Mouse (Mus musculus) liver, adult (tissue): ENCODE data around the gene Srpk2.

Experiments used
- GATA4 ChIP-seq: IDR thresholded peaks from 2 replicates; pipeline ENCODE4 v1.6.1; 2014; ENCODE audit warnings: mild to moderate bottlenecking, low read length; ENCODE audit not compliant: insufficient replicate concordance

The Srpk2 gene

DNA sequence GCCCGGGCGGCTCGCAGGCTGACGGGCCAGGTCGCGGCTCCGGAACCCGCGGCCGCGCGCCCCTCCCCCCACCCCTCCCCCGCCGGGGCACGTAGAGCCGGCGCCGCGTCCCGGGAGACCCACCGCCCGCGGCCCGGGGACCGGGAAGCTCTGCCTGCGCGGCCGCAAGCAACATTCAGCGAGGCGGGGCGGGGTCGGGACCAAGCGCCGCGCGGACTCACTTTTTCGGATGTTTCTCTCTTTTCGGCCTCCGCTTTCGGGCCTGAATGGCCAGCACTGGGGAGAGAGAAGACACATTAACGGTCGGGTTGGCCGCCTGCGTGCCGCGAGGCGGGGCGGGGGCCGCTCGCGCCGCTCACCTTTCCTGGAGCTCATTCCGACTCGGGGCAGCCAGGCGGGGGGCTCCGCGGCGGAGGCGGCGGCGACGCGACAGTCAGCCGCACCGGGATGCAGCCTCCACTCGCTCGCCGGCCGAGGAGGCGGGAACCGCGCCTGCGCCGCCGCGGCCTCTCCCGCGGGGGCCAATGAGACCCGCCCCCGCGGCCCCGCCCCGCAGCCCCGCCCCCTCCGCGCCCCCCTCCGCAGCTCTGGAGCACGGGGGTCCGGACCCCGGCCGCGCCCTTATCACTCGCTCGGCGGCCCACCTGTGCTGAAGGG lies 8.8 kb downstream of the Srpk2 start:
- TF ChIP-seq GATA4: no peak

DNA sequence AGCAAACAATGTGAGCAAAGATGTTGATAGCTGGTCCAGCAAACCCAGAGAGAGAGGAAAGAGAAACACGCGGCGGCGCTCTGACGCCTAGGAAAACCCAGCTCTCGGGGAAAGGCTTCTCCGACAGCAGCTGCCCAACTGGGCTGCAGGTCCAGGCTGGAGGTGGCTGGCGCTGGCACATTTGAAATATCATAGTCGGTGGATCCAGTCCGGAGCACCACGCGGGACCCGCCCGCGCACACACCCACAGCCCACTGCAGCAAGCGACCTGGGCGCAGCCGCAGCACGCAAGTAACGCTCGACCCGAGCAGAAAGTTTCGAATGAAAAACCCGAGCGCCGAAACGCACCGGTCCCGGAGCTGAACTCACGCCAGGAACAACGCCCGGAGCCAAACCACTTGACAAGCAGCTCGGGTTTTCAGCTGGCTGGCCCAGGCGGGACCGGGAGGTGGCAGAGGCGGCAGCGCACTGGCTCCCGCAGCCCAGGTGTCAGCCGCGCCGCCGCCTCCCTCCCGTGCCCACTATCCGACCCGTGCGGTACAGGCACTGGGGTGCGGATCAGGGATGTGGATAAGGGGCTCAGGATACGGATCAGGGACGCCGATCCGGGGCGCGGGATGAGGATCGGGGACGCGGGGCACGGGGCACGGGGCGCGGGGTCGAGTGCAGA lies 9.5 kb downstream of the Srpk2 start:
- TF ChIP-seq GATA4: no peak

DNA sequence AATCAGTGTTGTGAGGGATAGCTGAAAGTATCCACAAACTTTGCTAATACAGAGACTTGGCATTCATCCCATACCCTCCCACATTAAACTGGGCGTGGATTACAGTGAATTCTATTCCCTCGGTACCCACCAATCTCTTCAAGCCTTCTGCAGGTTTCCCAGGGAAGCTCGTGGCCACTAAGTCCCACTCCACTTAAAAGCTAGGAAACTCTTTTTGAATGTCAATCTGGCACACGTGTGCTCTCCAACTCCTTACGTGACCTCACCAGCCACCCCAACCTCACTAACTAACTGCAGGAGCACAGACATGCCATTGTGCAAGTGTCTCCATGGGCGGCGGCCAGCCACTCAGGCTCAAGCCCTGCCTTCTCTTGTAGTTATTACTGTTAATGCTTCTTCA lies 12.3 kb downstream of the Srpk2 start:
- no peak for TF ChIP-seq GATA4

DNA sequence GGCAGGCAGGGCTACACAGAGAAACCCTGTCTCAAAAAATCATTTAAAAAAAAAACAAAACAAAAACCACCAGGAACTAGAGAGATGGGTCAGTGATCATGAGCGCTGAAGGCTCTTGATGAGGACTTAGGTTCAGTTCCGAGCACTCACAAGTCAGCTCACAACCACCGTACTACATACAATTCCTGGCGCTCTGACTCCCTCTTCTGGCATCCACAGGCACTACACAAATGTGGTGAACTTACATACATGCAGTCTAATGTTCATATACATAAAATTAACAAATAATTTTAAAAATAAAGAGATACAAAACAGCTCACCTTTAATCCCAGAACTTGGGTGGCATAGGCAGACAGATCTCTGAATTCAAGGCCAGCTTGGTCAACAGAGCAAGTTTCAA lies 13.5 kb downstream of the Srpk2 start:
- no peak for TF ChIP-seq GATA4

DNA sequence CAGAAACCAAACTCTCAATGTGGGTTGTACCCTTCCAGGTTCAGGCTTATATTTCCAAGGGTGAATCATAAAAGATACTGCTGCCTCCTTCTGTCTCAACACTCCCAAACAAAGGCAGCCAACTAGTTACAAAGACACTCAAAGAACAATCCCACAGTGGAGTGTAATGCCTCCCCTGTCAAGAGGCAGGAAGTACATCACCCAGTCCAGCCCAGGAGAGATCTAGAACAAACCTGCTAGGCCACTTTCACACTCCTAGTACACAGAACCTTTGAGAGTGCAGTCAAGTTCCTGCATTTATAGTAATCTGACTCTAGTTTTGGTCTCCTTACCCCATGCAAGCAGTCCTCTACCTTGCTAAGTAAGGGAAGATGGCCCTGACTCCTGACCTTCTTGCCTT lies 18.5 kb downstream of the Srpk2 start:
- TF ChIP-seq GATA4: no peak

DNA sequence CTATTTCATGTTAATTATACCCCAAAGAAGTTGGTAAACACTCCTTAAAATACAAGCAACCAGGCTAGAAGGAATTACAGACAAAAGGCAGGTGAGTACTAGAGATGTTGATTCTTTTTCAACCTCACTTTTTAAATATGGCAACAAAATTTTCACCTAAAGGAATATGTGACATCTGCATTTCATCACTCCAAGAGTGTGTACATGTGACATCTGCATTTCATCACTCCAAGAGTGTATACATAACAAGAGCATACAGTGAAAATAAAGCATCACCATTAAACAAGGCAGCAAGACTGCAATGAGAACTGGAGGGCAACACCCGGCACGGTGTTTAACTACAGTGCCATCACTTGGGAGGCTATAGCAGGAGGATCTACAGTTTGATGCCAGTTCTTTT lies 23.2 kb downstream of the Srpk2 start:
- no peak for TF ChIP-seq GATA4

DNA sequence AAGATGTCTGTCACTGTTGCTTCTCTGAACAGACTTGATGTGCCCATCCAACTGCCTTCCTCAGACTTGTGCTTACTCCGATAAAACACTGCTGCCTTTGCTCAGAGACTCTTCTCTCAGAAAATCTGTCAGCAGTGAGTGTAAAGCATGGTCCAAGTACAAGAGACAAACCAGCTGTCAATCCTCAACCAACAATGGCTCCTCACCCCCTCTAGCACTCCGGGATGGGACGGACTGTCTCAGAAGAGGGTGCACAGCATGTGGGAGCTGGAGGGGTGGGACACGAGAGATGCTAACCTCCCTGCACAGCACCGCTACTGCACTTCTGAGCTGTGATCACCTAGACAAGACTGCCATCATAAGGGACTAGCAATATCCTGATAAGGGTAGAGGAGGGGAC lies 26.4 kb downstream of the Srpk2 start:
- no peak for TF ChIP-seq GATA4

DNA sequence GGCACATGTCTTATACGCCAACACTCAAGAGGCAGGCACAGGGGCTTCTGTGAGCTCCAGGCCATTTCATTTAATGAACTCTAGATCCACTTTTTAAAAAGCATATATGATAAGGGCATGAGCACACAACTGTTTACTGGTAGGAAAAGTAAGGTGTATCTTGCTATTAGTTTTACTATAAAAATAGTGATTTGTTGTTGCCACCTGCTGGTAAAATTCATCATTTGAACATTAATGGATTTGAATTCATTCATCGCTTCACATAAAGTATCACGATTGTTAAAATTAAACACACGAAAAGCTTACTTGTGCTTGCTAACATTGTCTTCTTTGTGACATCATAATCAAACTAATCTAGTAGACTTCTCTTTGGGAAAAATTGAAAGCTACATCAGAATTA lies 27.8 kb downstream of the Srpk2 start:
- no peak for TF ChIP-seq GATA4

DNA sequence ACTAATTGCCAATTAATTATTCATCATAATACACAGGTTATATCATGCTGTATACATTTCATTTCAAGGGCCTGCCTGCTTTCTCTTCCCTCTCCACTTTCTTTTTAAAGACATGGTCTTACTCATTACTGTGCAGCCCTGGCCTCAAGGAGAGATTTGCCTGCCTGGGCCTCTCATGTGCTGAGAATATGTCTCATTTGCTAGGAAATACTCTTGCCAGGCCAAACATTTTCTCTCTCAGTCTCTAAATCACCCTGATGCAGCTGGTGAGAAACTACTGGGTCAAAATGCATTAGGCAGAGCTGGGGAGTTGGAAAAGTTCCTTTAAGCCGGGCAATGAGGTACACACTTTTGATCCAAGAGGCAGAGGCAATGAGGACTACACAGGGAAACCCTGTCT lies 29.4 kb downstream of the Srpk2 start:
- no peak for TF ChIP-seq GATA4

DNA sequence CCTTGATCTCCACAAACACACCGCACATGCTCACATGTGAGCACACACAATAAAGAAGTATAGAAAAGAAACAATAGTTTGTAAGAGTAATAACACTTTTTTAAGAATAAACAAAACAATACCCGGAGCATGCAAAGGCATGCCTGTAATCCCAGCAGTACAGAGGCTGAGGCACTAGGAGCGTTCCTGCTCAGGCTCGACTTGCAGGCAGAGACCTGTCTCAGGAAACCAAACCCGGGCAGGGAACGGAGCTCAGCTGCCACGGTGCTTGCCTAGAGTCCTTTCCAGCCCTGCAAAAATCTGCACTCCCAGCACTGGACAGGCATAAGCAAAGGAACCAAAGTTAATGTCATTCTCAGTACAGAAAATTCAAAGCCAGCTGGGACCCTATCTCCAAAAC lies 32.1 kb downstream of the Srpk2 start:
- no peak for TF ChIP-seq GATA4

DNA sequence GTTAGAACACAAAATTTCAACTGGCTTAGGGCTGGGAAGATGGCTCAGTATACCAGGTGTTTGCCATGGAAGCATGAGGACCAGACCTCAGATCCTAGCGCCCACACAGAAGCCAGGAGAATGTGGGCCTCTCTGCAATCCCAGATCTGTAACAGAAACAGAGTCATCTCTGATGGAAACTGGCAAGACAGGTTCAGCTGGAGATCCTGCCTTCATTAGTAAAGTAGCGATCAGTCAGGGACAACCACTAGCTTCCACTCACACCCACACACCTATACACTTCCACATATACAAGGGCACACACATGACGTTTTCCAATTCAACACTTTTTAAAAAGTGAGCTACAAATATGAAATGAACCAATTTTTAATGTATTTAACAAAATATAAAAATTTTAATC lies 32.6 kb downstream of the Srpk2 start:
- TF ChIP-seq GATA4: no peak

DNA sequence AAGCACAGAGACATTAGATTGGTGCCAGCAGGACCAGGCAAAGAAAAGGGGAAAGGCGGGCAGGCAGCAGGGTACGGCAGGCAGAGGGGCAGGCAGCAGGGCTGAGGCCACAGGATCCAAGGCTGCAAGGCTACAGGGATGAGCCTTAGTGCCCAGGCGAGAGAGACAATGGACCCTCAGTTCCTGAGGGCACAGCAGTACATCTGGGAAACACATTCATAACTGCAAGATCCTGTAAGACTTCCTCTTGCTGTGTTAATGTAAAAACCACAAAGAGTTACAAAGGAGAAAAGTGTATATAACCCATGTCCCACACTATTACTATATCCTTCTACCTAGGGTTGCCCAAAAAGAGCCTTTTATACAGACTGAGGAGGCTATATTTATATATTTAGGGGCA lies 33.9 kb downstream of the Srpk2 start:
- TF ChIP-seq GATA4: no peak

DNA sequence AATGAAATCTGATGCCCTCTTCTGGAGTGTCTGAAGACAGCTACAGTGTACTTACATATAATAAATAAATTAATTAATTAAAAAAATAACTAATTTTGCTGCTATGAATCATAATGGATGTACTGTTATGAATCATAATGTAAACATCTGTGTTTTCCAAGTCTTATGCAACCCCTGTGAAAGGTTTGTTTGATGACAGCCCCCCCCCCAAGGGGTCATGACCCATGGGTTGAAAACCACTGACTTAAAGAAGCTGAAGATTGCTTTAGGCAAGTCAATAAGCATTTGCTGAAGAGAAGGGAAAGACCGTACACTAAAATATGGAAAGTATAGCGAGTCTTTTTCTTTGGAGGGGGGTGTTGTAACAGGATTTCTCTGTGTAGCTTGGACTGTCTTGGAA lies 35.2 kb downstream of the Srpk2 start:
- TF ChIP-seq GATA4: no peak

DNA sequence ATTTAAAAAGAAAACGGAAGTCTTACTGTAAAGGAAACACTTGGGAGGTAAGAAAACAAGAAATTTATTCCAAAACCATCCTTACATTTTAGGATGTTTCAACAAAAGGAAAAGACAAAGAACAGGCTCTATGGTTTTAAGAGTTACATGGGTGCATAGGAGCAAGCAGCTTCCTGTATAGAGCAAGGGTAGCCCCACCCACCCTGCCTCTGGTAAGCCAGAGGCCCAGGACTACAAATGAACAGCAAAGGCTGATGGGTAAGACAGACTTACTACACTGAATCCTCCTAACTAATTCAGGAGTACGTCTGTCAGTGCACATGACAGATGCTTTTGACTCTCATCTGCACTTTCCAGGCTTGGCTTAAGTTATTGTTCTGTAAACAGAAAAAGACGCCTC lies 38.7 kb downstream of the Srpk2 start:
- TF ChIP-seq GATA4: no peak

DNA sequence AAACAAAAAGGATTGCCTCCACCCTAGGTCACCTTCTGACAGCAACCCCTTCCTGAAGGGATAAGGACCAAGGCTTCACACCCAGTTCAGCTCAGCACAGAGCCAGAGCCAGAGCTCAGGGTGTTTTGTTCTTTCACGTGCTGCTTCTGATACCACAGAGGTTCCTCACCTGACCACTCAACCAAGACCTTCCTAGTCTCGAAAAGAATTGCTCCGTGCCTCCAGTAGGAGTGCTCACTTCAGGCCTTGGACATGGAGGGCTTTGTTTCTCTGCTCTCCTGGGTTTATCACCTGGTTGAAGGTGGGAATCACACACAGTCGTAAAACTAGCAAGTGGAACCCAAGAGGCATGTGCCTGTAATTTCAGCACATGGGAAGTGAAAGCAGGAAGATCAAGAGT lies 46.4 kb downstream of the Srpk2 start:
- no peak for TF ChIP-seq GATA4

DNA sequence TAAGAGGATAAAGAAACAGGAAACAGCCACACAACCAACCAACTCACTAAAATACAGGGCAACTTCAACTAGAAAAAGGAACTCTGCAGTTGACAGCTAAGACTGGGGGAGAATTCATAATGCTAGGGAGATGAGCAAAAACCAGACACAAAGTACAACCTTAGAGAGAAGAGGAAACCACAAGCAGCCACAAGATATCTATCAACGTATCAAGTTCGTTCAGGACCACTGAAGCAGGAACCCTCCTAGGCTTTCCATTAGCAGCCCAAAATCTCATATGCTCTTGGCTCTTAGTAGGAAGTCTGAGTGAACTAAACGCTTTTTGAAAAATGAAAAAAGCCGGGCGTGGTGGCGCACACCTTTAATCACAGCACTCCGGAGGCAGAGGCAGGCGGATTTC lies 47.1 kb downstream of the Srpk2 start:
- no peak for TF ChIP-seq GATA4

DNA sequence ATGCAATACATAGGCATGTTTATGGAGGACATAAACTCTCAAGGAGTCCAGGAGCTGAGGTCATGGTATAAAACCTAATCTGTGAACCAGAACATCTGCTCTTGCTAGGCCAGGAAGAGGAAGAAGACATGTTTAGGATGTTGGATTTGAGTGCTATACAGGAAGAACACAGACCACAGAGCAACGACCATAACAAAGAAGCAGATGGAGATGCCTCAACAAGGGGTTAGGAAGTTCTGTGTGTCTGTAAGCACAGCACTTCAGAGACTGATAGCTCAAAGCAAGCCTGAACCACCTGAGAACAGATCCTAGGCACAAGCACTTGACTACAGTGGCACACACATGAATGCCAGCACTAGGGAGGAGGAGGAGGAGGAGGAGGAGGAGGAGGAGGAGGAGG lies 52.9 kb downstream of the Srpk2 start:
- TF ChIP-seq GATA4: no peak
